ENCODE assay signal across 8 mouse cellular contexts in the genomic region with DNA sequence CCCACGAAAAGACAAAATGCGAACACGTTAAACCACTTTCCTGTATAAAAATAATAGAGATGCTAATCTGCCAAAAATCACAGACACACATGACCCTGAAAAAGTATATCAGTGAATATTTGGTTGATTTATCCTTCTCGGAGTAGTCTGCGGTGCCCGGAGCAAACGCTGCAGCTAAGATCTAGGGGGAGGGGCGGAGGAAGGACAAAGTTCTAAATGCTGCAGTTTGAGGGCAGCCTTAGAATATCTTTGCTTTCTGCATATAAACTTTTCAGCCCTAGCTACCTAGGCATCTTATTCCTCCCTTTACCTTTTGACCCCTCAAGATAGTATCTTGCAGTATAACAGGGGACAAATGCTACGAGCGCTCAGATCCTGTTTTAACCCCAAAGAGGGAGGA. TPM values are rescaled to one million over a fixed set of nuclear protein-coding genes. Genes with fewer than 3 reads are reported as not detected.
DNase-seq lines count a peak whose midpoint lies in the region; ATAC-seq and TF ChIP-seq lines count a peak whose summit lies in the region.

No protein-coding gene starts in this region.

- peaks cover 11% of the 10 kb centered on the region; the same call in 1 of the 2 replicates for H3K4me1 ChIP-seq in kidney, postnatal 0 days (replicated peaks; ENCODE audit: insufficient read depth, low read length)
- H3K4me1 ChIP-seq in cerebellum, adult 2 months (ENCODE audit: control insufficient read depth, insufficient read depth, low read length) = peaks cover 11% of the 10 kb centered on the region
- H3K4me1 ChIP-seq in forebrain, embryonic 16.5 days (replicated peaks; ENCODE audit: control insufficient read depth, insufficient read depth, low read length) = peaks cover 23% of the 10 kb centered on the region; the same call in 1 of the 2 replicates
- peaks cover 24% of the 10 kb centered on the region for H3K4me1 ChIP-seq in midbrain, embryonic 13.5 days (replicated peaks)

- H3K27me3 ChIP-seq in kidney, postnatal 0 days (ENCODE audit: insufficient read depth, low read length) = peaks cover 72% of the 10 kb centered on the region
- no peaks in the 10 kb centered on the region for H3K27me3 ChIP-seq in cerebellum, adult 2 months (ENCODE audit: control insufficient read depth, insufficient read depth, low read length)
- H3K27me3 ChIP-seq in forebrain, embryonic 16.5 days (replicated peaks; ENCODE audit: control insufficient read depth, insufficient read depth, low read length) = peaks cover 6% of the 10 kb centered on the region
- H3K27me3 ChIP-seq in midbrain, embryonic 13.5 days = peaks cover 68% of the 10 kb centered on the region

- H3K9ac ChIP-seq in kidney, postnatal 0 days (ENCODE audit: low read depth, low read length) = no peak overlapping the region
- peak overlapping the region; percentile 71 for H3K9ac ChIP-seq in forebrain, embryonic 16.5 days (replicated peaks; ENCODE audit: low read depth, low read length)
- H3K9ac ChIP-seq in midbrain, embryonic 13.5 days (replicated peaks) = peak overlapping the region; percentile 87

- no peak overlapping the region for H3K4me2 ChIP-seq in kidney, postnatal 0 days (ENCODE audit: low read length)
- H3K4me2 ChIP-seq in forebrain, embryonic 16.5 days (ENCODE audit: low read length) = peak overlapping the region; percentile 69
- peak overlapping the region; percentile 73 for H3K4me2 ChIP-seq in midbrain, embryonic 13.5 days (replicated peaks)

- no peaks in the 10 kb centered on the region for H3K36me3 ChIP-seq in kidney, postnatal 0 days (ENCODE audit: insufficient read depth, low read length)
- H3K36me3 ChIP-seq in forebrain, embryonic 16.5 days (ENCODE audit: control insufficient read depth, insufficient read depth) = no peaks in the 10 kb centered on the region
- H3K36me3 ChIP-seq in midbrain, embryonic 13.5 days = no peaks in the 10 kb centered on the region

- peak; percentile 30 for DNase-seq in kidney, postnatal 0 days (ENCODE audit: low spot score)
- DNase-seq in kidney, postnatal 25 days = no peak
- DNase-seq in cerebellum, adult 2 months = peak in 1 of 2 experiments; percentile 49
- DNase-seq in ovary, postnatal 36 days (ENCODE audit: low spot score) = no peak
- DNase-seq in layer of hippocampus, postnatal 14 days (ENCODE audit: low spot score in 2 of 2) = no peak
- no peak for DNase-seq in adrenal gland, adult 18-20 months (ENCODE audit: low spot score in 2 of 2)

- H3K9me3 ChIP-seq in kidney, postnatal 0 days (replicated peaks; ENCODE audit: low read length) = no peaks in the 10 kb centered on the region
- H3K9me3 ChIP-seq in forebrain, embryonic 16.5 days (ENCODE audit: control insufficient read depth, low read length) = no peaks in the 10 kb centered on the region
- H3K9me3 ChIP-seq in midbrain, embryonic 13.5 days = no peaks in the 10 kb centered on the region

- no peak for TF ChIP-seq CTCF in kidney, postnatal 0 days (IDR thresholded peaks at IDR 0.05; ENCODE audit: low read depth)
- no peak for TF ChIP-seq CTCF in cerebellum, adult 2 months (IDR thresholded peaks at IDR 0.05; ENCODE audit: borderline replicate concordance, insufficient read depth, low read depth, low read length)

- H3K27ac ChIP-seq in kidney, postnatal 0 days = no peak overlapping the region
- peak overlapping the region; percentile 76; the same call in 1 of the 2 replicates for H3K27ac ChIP-seq in cerebellum, adult 2 months (ENCODE audit: insufficient read depth, low read length)
- peak overlapping the region; percentile 95 for H3K27ac ChIP-seq in forebrain, embryonic 16.5 days (ENCODE audit: low read length)
- H3K27ac ChIP-seq in midbrain, embryonic 13.5 days = peak overlapping the region; percentile 98

- TF ChIP-seq POLR2A in cerebellum, adult 2 months (IDR thresholded peaks at IDR 0.05; ENCODE audit: borderline replicate concordance, insufficient read depth, low read length) = no peak

- 2% methylated on average over 10 of the region's 10 CpGs for WGBS in kidney, postnatal 0 days
- 2% methylated on average over 10 of the region's 10 CpGs for WGBS in cerebellum, adult 2 months
- under 1% methylated on average over 10 of the region's 10 CpGs for WGBS in forebrain, embryonic 16.5 days
- under 1% methylated on average over 10 of the region's 10 CpGs for WGBS in midbrain, embryonic 13.5 days

- no peak overlapping the region for H3K4me3 ChIP-seq in kidney, postnatal 0 days (replicated peaks; ENCODE audit: low read depth, low read length)
- H3K4me3 ChIP-seq in cerebellum, adult 2 months (replicated peaks; ENCODE audit: insufficient read depth, low read depth, low read length) = peak overlapping the region; percentile 67
- peak overlapping the region; percentile 54 for H3K4me3 ChIP-seq in forebrain, embryonic 16.5 days (replicated peaks; ENCODE audit: low read length)
- peak overlapping the region; percentile 60 for H3K4me3 ChIP-seq in midbrain, embryonic 13.5 days (replicated peaks)

- ATAC-seq in kidney, postnatal 0 days (replicated peaks; ENCODE audit: low FRiP score, low read depth) = no peak
- no peak for ATAC-seq in forebrain, embryonic 16.5 days
- no peak for ATAC-seq in midbrain, embryonic 13.5 days

RNA-seq across cellular contexts. Expression of gene Nrn1, which starts 1.4 kb away (rescaled TPM):
- 0.16 TPM in 1 of 2 replicates, not detected in the other for polyA plus RNA-seq in kidney, postnatal 0 days (2015; fragmentation: Nextera tagmentation; extraction: Ambion mirVana)
- polyA plus RNA-seq in cerebellum, adult 2 months (2012; rRNA removed) = 144 and 151 TPM in 2 replicates
- polyA plus RNA-seq in forebrain, embryonic 16.5 days (2015; fragmentation: Nextera tagmentation; extraction: Ambion mirVana) = 51.0 and 51.3 TPM in 2 replicates
- polyA plus RNA-seq in midbrain, embryonic 13.5 days (2015; fragmentation: Nextera tagmentation; extraction: Ambion mirVana) = 76.3 and 79.8 TPM in 2 replicates
- 100 to 1,000 TPM; 243 to 245 TPM for total RNA-seq in layer of hippocampus, postnatal 14 days (2021)
- 1 to 10 TPM; 3.0 to 3.5 TPM for total RNA-seq in adrenal gland, adult 18-20 months (2021)

Comparison
In these comparisons a context has a peak if more than half of its experiments do, and no peak if none do; other contexts are left out.
1. RNA of gene Nrn1, which starts 1.4 kb away (polyA plus RNA-seq): 144 to 151 TPM in cerebellum, adult 2 months, 76.3 to 79.8 TPM in midbrain, embryonic 13.5 days and 51.0 to 51.3 TPM in forebrain, embryonic 16.5 days; 0.16 TPM in kidney, postnatal 0 days; every median in the first group is over 10 times any median in the second.